Mouse (Mus musculus) cerebellum, adult 2 months (tissue): ENCODE data around the gene Ttc38.

ENCODE experiments used
- CTCF ChIP-seq: fragments of 200-500 bp; IDR thresholded peaks from 2 replicates; pipeline ENCODE4 v1.5.1; 2011; ENCODE audit warnings: low read depth, mild to moderate bottlenecking, control low read depth, low read length, moderate library complexity, borderline replicate concordance; ENCODE audit not compliant: insufficient read depth
- POLR2A ChIP-seq: fragments of 200-500 bp; IDR thresholded peaks from 2 replicates; pipeline ENCODE4 v1.6.1; 2011; ENCODE audit warnings: low read length, control low read depth, borderline replicate concordance; ENCODE audit not compliant: insufficient read depth

- TF ChIP-seq POLR2A = no peak
- no peak for TF ChIP-seq CTCF
Observed at GRCm38 (mm10) chr15:85783146-85783545, 49.0 kb upstream of the Ttc38 start.
